Mouse (Mus musculus) lung, postnatal 0 days (tissue): Measurements from ENCODE around the gene Dgki. TPM values are rescaled to one million over a fixed set of nuclear protein-coding genes. Genes with fewer than 3 reads are reported as not detected.

Source experiments
- ATAC-seq: fragments of 200-750 bp; cut with Nextera tagmentation; 2 replicates; pipeline ENCODE4 v1.8.0; 2017; ENCODE audit warnings: moderate library complexity
- DNase-seq: peaks from one replicate; pipeline ENCODE4 v3.0.0-alpha.2; 2016; ENCODE audit warnings: low spot score
- H3K27ac ChIP-seq: fragments of 300-500 bp; sonication (generic); 2 replicates; pipeline ENCODE4 v1.5.1; 2014; ENCODE audit warnings: antibody characterized with exemption, mild to moderate bottlenecking, low read length, mixed read lengths
- H3K27me3 ChIP-seq: fragments of 300-500 bp; sonication (generic); replicated peaks from 2 replicates; pipeline ENCODE4 v1.6.1; 2014; ENCODE audit warnings: low read length, mixed read lengths; ENCODE audit not compliant: insufficient read depth
- H3K36me3 ChIP-seq: fragments of 300-500 bp; sonication (generic); 2 replicates; pipeline ENCODE4 v1.6.1; 2014; ENCODE audit warnings: low read length, mixed read lengths; ENCODE audit not compliant: insufficient read depth
- H3K4me1 ChIP-seq: fragments of 300-500 bp; sonication (generic); 2 replicates; pipeline ENCODE4 v1.6.1; 2014; ENCODE audit warnings: antibody characterized with exemption, low read depth, low read length, mixed read lengths; ENCODE audit not compliant: insufficient read depth
- H3K4me2 ChIP-seq: fragments of 300-500 bp; sonication (generic); replicated peaks from 2 replicates; pipeline ENCODE4 v1.6.1; 2014; ENCODE audit warnings: low read depth, mild to moderate bottlenecking, low read length, moderate library complexity, mixed read lengths
- H3K4me3 ChIP-seq: fragments of 300-500 bp; sonication (generic); 2 replicates; pipeline ENCODE4 v1.5.1; 2014; ENCODE audit warnings: low read depth, low read length
- H3K9ac ChIP-seq: fragments of 300-500 bp; sonication (generic); replicated peaks from 2 replicates; pipeline ENCODE4 v1.6.1; 2014; ENCODE audit warnings: low read depth, mild to moderate bottlenecking
- H3K9me3 ChIP-seq: fragments of 300-500 bp; sonication (generic); 2 replicates; pipeline ENCODE4 v1.6.1; 2016; ENCODE audit warnings: low read length, mixed read lengths
- CTCF ChIP-seq: IDR thresholded peaks from 2 replicates; pipeline ENCODE4 v1.5.1; 2016; ENCODE audit warnings: antibody characterized with exemption, mild to moderate bottlenecking
- EP300 ChIP-seq: IDR thresholded peaks from 2 replicates; pipeline ENCODE4 v1.6.1; 2016; ENCODE audit warnings: antibody characterized with exemption, mild to moderate bottlenecking, control low read depth
- WGBS: fragments of 180-500 bp; shearing (Covaris S2); extraction: QIAGEN DNeasy Blood & Tissue Kit; methylation state at CpG from one replicate; pipeline ENCODE4 v1.1.7; 2014; 5-methylcytosine and 5-hydroxymethylcytosine counted together
- polyA plus RNA-seq: library from polyadenylated mRNA; unstranded; fragments of >200 nt; fragmentation: Nextera tagmentation; extraction: Ambion mirVana; gene quantifications from 2 replicates; pipeline ENCODE4 v1.2.1, GENCODE M21; 2015

Gene Dgki
- polyA plus RNA-seq, 1 experiment from 2014 or later: 0.45 TPM

DNA sequence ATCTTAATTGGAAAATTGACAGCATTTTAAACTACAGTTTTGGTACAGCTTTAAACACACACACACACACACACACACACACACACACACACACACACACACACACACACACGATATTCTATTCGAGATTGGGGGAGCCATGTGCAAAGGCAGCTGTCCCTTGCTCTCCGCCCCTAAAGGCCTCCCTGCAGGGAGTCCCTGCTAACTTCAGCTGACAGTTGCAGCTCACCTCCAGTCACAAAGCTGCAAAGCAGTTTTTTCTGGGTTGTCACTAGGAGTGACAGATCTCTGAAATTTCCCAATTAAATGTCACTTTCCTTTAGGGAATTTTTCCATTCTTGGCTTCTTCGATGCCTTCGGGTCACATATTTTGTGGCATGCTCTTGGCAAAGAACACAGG, 489.5 kb downstream of the Dgki start:
- H3K9ac ChIP-seq: no peak overlapping the region
- no peak for TF ChIP-seq EP300
- TF ChIP-seq CTCF: no peak
- H3K36me3 ChIP-seq: no peaks in the 10 kb centered on the region
- WGBS: 24% methylated on average over 5 of the region's 5 CpGs
- H3K4me2 ChIP-seq: peak overlapping the region; percentile 48; the same call in 1 of the 2 replicates
- no peak overlapping the region for H3K27ac ChIP-seq
- H3K4me1 ChIP-seq: peaks cover 5% of the 10 kb centered on the region; the same call in 1 of the 2 replicates
- H3K27me3 ChIP-seq: no peaks in the 10 kb centered on the region
- DNase-seq (no peak), ATAC-seq (no peak)
- no peak overlapping the region for H3K4me3 ChIP-seq
- H3K9me3 ChIP-seq: no peaks in the 10 kb centered on the region

DNA sequence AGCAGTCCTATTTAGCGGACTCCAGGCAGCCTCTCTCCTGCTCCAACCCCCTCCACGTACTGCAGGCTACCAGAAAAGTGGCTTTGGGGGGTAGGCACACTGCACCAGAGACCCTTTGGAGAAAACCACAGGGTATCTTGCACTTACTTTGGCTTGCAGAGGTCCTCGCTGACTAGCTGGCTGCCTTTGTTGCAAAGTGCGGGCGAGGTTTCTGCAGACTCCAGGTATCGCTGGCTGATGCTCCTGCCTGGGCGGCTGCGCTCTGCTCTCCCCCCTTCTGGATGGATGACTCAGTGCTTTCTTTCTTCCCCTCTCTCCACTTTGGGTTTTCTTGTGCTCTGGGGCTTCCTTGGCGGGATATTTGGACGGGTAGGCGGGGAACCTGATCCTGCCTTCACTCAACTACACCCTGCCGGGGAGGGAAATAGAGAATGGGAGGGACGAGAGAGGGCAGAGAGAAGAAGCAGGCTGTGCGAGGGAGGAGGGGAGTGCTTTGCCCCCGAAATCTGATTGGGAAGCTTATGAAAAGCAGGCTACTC, 490.2 kb downstream of the Dgki start, which contains the start of gene Ptn:
TSS of gene Ptn (minus strand) at position 474 of the 539 bp plus-strand sequence.
- H3K9ac ChIP-seq: no peak within 1 kb of the TSS

DNA sequence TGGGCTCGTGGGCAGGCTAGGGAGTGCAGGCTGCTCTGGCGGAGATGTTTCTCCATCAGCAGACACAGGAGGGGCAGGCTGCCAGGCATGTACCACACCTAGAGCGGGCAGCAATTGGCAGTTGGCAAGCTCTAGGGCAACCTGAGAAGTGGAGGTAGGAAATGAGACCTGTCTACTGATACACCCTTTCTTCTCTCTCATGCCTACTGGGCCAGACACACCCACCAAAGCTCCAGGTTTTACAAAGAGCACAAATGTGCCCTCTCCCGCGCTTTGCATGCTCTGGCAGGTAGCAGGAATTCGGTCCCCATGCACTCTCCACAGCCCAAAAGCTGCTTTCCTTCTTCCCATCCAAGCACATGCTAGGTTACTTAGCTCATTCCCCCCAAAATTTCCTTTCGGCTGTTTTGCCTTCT, 490.7 kb downstream of the Dgki start:
- peak; percentile 24 for DNase-seq
- ATAC-seq: peak; percentile 33
- H3K27ac ChIP-seq: no peak overlapping the region

More for the DNA sequence above, 490.2 kb downstream of the Dgki start, which contains the start of gene Ptn:
- TF ChIP-seq CTCF (no peak), EP300 (no peak)
- DNase-seq: peak; percentile 10
- Histone ChIP-seq H3K27me3 (no peaks in the 10 kb centered on the region), H3K36me3 (no peaks in the 10 kb centered on the region), H3K4me3 (peak within 1 kb of the TSS; percentile 25), H3K4me2 (peak within 1 kb of the TSS; percentile 48), H3K27ac (no peak within 1 kb of the TSS), H3K9me3 (no peaks in the 10 kb centered on the region), H3K4me1 (peaks cover 5% of the 10 kb centered on the region; the same call in 1 of the 2 replicates)
- under 1% methylated on average over 15 of the region's 15 CpGs for WGBS
- peak; percentile 30 for ATAC-seq

DNA sequence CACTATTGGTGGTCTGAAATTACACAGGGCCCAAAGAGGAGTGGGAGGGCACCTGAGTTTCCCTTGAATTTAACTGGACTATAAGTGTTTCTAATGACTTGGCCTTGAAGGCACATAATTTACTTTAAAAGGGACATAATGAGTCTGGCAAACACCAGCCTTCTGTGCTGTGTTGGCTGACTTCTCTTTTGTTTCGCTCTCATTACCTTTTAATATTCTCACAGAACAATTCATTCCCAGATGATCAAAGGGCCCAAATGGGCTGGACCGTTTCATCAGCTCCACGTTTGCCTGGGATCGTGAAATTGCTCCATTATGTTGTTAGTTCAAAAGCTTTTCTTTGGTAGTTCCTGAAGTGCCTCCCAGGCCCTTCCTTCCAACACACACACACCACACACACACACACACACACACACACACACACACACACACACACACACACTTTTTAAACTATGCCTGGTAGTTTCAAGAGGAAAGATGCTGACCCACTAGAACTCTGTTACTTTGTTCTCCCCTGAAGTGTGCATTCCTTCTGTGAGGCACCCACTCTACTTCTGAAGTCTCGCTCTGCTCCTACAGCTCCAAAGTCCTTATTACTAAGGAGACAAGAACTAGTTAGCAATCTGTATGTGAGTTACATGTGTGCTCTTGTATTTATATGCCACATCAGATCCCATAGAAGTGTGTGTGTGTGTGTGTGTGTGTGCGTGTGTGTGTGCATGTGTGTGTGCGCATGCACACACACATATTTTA, 491.5 kb downstream of the Dgki start:
- Histone ChIP-seq H3K27me3 (no peaks in the 10 kb centered on the region), H3K4me1 (peaks cover 5% of the 10 kb centered on the region; the same call in 1 of the 2 replicates), H3K4me2 (no peak overlapping the region), H3K4me3 (no peak overlapping the region), H3K27ac (no peak overlapping the region), H3K9ac (no peak overlapping the region), H3K36me3 (no peaks in the 10 kb centered on the region), H3K9me3 (no peaks in the 10 kb centered on the region)
- TF ChIP-seq EP300 (no peak), CTCF (no peak)
- WGBS: 51% methylated on average over 7 of the region's 7 CpGs
- peak; percentile 43 for DNase-seq
- ATAC-seq: peak; percentile 79

More for the DNA sequence above, 490.7 kb downstream of the Dgki start:
- no peaks in the 10 kb centered on the region for H3K36me3 ChIP-seq
- H3K4me1 ChIP-seq: peaks cover 5% of the 10 kb centered on the region; the same call in 1 of the 2 replicates
- peak overlapping the region; percentile 25; the same call in 1 of the 2 replicates for H3K4me3 ChIP-seq
- H3K27me3 ChIP-seq: no peaks in the 10 kb centered on the region
- TF ChIP-seq CTCF: no peak
- WGBS: 18% methylated on average over 7 of the region's 7 CpGs
- H3K9me3 ChIP-seq: no peaks in the 10 kb centered on the region
- peak overlapping the region; percentile 48 for H3K4me2 ChIP-seq
- H3K9ac ChIP-seq: no peak overlapping the region

DNA sequence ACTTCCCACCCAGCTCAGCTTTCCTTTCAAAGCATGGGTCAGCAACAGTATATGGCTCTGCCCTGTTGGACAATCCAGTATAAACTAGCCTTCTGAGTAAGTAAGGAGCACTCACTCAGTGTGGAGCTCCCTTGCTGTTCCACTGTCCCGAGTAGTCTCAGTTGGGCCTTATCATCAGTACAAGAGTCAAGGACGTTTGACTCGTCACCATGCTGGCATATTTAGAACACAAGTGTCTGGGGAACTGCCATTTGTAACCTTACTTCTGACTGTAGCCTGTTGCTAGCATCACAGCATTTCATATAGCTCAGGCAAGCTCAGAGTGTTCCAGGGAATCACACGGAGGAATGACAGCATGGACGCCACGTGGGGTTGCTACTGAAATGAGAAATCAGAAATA, 493.1 kb downstream of the Dgki start:
- peaks cover 5% of the 10 kb centered on the region; the same call in 1 of the 2 replicates for H3K4me1 ChIP-seq
- H3K36me3 ChIP-seq: no peaks in the 10 kb centered on the region
- no peak overlapping the region for H3K4me2 ChIP-seq
- no peak overlapping the region for H3K9ac ChIP-seq
- H3K27ac ChIP-seq: no peak overlapping the region
- H3K4me3 ChIP-seq: no peak overlapping the region
- TF ChIP-seq EP300 (no peak), CTCF (no peak)
- H3K9me3 ChIP-seq: no peaks in the 10 kb centered on the region
- DNase-seq (no peak), ATAC-seq (no peak)
- WGBS: 80% methylated on average over 6 of the region's 6 CpGs
- H3K27me3 ChIP-seq: no peaks in the 10 kb centered on the region

DNA sequence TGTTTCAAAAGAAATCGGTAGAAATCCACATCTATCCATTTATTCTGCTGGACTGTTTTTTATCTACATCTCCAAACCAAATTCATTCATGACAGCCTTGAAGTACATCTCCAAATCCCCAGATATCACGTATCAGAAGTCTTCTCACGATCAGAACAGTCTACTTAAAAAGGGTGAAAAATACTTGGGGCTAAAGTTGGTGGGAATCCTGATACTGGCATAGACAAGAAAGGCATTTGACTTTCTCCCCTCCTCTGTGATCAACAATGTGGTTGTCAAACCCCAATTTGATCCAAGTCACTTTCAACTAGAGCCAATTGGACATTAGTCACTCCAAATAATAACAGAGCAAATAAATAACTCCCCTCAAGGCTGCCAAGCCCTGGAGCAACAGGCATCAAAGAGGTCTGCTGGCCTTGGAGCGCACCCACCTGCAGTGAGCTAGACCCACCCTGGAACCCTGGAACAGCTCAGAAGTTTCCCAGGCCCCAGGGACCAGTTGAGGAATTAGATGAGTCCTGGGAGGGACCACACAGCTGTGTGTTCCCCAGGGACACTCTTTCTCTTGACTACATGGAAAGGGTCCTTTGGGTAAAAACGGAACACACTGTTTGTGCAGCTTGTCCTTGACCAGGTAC, 499.6 kb downstream of the Dgki start:
- H3K4me3 ChIP-seq: no peak overlapping the region
- no peaks in the 10 kb centered on the region for H3K4me1 ChIP-seq
- no peaks in the 10 kb centered on the region for H3K27me3 ChIP-seq
- DNase-seq: no peak
- no peaks in the 10 kb centered on the region for H3K9me3 ChIP-seq
- no peaks in the 10 kb centered on the region for H3K36me3 ChIP-seq
- H3K27ac ChIP-seq: no peak overlapping the region
- no peak overlapping the region for H3K9ac ChIP-seq
- no peak overlapping the region for H3K4me2 ChIP-seq
- 78% methylated on average over 5 of the region's 5 CpGs for WGBS
- ATAC-seq: no peak
- no peak for TF ChIP-seq EP300
- no peak for TF ChIP-seq CTCF
